Mouse (Mus musculus) thymus, postnatal 10 days (tissue): ENCODE measurements at regions not wholly inside any gene's neighbourhood (a gene's known extent, or its start where the extent isn't known, plus 50 kb on each side); places are given as distances from the start of the nearest gene placed in this dataset.
A peak's percentile ranks its signal among the peaks of the same experiment; 100 is the strongest.

Experiments
- DNase-seq, 2 experiments: peaks; one replicate each; pipeline ENCODE4 v3.0.0; 2021; ENCODE audit warnings: low spot score in 2 of 2

- DNase-seq, result no peak
Observed at GRCm38 (mm10) chr16:24215353-24215752, 178.0 kb upstream of the Lpp start.

- DNase-seq, result no peak
Observed at GRCm38 (mm10) chr16:24213577-24213976, 179.7 kb upstream of the Lpp start.

GRCm38 (mm10) chr16:24212702-24213101 is 180.6 kb upstream of the Lpp start:
- no peak for DNase-seq

- DNase-seq, result no peak
Observed at GRCm38 (mm10) chr16:24211588-24211987, 181.7 kb upstream of the Lpp start.

GRCm38 (mm10) chr16:24208876-24209275 is 184.4 kb upstream of the Lpp start:
- no peak for DNase-seq

GRCm38 (mm10) chr16:24208118-24208517 is 185.2 kb upstream of the Lpp start:
- DNase-seq, result no peak

- DNase-seq, result no peak
Observed at GRCm38 (mm10) chr16:24207056-24207455, 186.3 kb upstream of the Lpp start.

GRCm38 (mm10) chr16:24206461-24206861 is 186.8 kb upstream of the Lpp start:
- DNase-seq, result no peak

GRCm38 (mm10) chr16:24205594-24205993 is 187.7 kb upstream of the Lpp start:
- DNase-seq, result no peak

GRCm38 (mm10) chr16:24204064-24204730 is 189.1 kb upstream of the Lpp start:
- no peak for DNase-seq

- DNase-seq, result no peak
Observed at GRCm38 (mm10) chr16:24202653-24203052, 190.7 kb upstream of the Lpp start.

- DNase-seq, result no peak
Observed at GRCm38 (mm10) chr16:24201455-24201854, 191.9 kb upstream of the Lpp start.

GRCm38 (mm10) chr16:24200200-24200599 is 193.1 kb upstream of the Lpp start:
- DNase-seq, result peak; percentile 73 to 76

- DNase-seq, result no peak
Observed at GRCm38 (mm10) chr16:24199408-24200167, 193.7 kb upstream of the Lpp start.

- DNase-seq, result no peak
Observed at GRCm38 (mm10) chr16:24198291-24198690, 195.0 kb upstream of the Lpp start.

GRCm38 (mm10) chr16:24197618-24198017 is 195.7 kb upstream of the Lpp start:
- DNase-seq, result no peak

- DNase-seq, result no peak
Observed at GRCm38 (mm10) chr16:24193945-24194344, 199.4 kb upstream of the Lpp start.

GRCm38 (mm10) chr16:24193251-24193873 is 199.9 kb upstream of the Lpp start:
- no peak for DNase-seq

- no peak for DNase-seq
Observed at GRCm38 (mm10) chr16:24192013-24192412, 201.3 kb upstream of the Lpp start.

- DNase-seq, result no peak
Observed at GRCm38 (mm10) chr16:24187131-24187530, 198.5 kb upstream of the Bcl6 start.

GRCm38 (mm10) chr16:24185989-24186388 is 197.3 kb upstream of the Bcl6 start:
- DNase-seq, result no peak

- DNase-seq, result no peak
Observed at GRCm38 (mm10) chr16:24184846-24185245, 196.2 kb upstream of the Bcl6 start.

- no peak for DNase-seq
Observed at GRCm38 (mm10) chr16:24183216-24183615, 194.6 kb upstream of the Bcl6 start.
